Mouse (Mus musculus): Measurements from ENCODE around the gene Slc9a1.

DNA sequence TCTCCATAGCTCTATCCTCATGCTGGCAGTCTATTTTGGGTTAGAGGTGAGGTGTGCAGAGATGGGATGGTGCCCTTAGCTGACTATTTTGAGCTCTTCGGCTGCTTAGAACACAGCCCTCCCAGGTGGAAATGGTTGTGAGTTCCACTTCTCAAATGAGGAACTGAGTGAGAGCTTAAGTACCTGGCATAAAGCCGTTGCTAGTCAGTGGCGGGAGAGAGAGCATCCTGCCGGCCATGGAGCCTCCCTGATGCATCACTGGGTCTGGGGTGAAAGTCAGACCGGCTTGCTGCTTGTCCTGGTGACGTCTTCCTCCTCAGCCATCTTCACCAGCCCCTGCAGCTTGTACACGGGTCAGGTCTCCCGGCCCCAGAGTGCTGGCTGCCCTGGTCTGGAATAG, 28.5 kb downstream of the Slc9a1 start:
- no peak for TF ChIP-seq CTCF (IDR thresholded peaks at IDR 0.05; ENCODE audit: borderline replicate concordance, insufficient read depth, low read depth, low read length)
- TF ChIP-seq POLR2A (IDR thresholded peaks at IDR 0.05; ENCODE audit: borderline replicate concordance, insufficient read depth, low read length): no peak
